Mouse (Mus musculus) thymus, adult 2 months (tissue): Measurements from ENCODE around the gene Slc22a18. TPM values are rescaled to one million over a fixed set of nuclear protein-coding genes. Genes with fewer than 3 reads are reported as not detected.

Experiments used
- DNase-seq: peaks from one replicate; pipeline ENCODE4 v3.0.0; 2021
- H3K27ac ChIP-seq: fragments of 200-500 bp; 2 replicates; pipeline ENCODE4 v1.5.1; 2012; ENCODE audit warnings: low read length, control low read depth; ENCODE audit not compliant: control insufficient read depth, insufficient read depth
- H3K27me3 ChIP-seq: fragments of 200-500 bp; 2 replicates; pipeline ENCODE4 v1.6.1; 2012; ENCODE audit warnings: mild to moderate bottlenecking, low read length, moderate library complexity, mixed read lengths; ENCODE audit not compliant: control insufficient read depth, insufficient read depth
- H3K36me3 ChIP-seq: fragments of 200-500 bp; 2 replicates; pipeline ENCODE4 v1.6.1; 2012; ENCODE audit warnings: mild to moderate bottlenecking, low read length, moderate library complexity; ENCODE audit not compliant: control insufficient read depth, insufficient read depth
- H3K4me1 ChIP-seq: fragments of 200-500 bp; replicated peaks from 2 replicates; pipeline ENCODE4 v1.6.1; 2012; ENCODE audit warnings: low read length; ENCODE audit not compliant: control insufficient read depth, insufficient read depth
- H3K4me3 ChIP-seq: fragments of 200-500 bp; 2 replicates; pipeline ENCODE4 v1.5.1; 2012; ENCODE audit warnings: mild to moderate bottlenecking, low read length, control low read depth, moderate library complexity; ENCODE audit not compliant: control insufficient read depth, insufficient read depth
- CTCF ChIP-seq: fragments of 200-500 bp; IDR thresholded peaks from 2 replicates; pipeline ENCODE4 v1.5.1; 2012; ENCODE audit warnings: mild to moderate bottlenecking, control low read depth, low read length, moderate library complexity, borderline replicate concordance; ENCODE audit not compliant: control insufficient read depth, poor library complexity, insufficient read depth; ENCODE audit errors: extremely low read depth
- POLR2A ChIP-seq: fragments of 200-500 bp; IDR thresholded peaks from 2 replicates; pipeline ENCODE4 v1.6.1; 2012; ENCODE audit warnings: mild to moderate bottlenecking, low read length, control low read depth, moderate library complexity; ENCODE audit not compliant: control insufficient read depth, poor library complexity, insufficient read depth; ENCODE audit errors: extremely low read depth
- WGBS: fragments of 180-500 bp; shearing (Covaris S2); methylation state at CpG from one replicate; pipeline ENCODE4 v1.1.7; 2018; 5-methylcytosine and 5-hydroxymethylcytosine counted together
- polyA plus RNA-seq: library from polyadenylated mRNA; depleted of rRNA; stranded (reverse); fragments of >200 nt; gene quantifications from 2 replicates; pipeline ENCODE4 v1.2.3, GENCODE M21; 2012; rRNA removed

Slc22a18 gene
- polyA plus RNA-seq: 6.1 and 8.0 TPM in 2 replicates

DNA sequence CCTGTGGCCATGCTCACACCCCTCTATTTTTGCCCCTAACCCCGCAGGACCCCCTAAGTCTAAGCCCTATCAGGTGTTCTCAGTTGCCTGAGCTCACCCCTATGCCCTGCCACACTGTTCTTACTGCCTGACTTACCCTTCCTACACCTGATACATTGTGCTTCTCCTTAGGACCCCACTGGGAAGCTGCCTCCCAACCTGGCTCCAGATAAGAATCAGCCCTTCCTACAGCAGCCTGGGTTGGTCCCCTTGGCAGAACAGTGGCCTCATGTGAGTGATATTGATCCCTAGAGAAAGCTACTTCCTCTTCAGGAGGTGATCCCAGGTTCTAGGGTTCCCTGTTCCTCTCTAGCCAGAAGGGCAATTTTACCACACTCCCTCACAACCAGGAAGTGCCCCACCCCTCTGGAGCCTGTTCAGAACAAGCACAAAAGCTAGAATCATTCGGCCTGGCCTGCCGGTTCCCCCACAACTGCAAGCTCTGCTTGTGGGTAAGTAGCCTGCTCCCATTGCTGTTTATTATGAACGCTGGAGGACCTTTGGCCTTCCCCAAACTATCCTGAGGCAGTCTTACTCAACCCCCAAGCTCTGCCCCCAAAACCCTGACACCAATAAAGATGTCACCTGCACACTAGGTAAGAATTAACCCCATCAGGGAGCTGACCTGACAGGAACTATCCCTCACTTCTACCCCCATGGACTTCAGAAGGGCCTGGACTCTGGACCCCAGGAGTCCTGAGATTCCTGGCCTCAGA, at the start of gene Slc22a18:
Gene Slc22a18 (plus strand): TSS at position 390 of the 755 bp plus-strand sequence.
- TF ChIP-seq CTCF (no peak), POLR2A (no peak)
- Histone ChIP-seq H3K4me3 (no peak within 1 kb of the TSS), H3K27me3 (no peaks in the 10 kb centered on the region), H3K27ac (no peak within 1 kb of the TSS), H3K36me3 (no peaks in the 10 kb centered on the region), H3K4me1 (no peaks in the 10 kb centered on the region)
- 18% methylated on average over 4 of the region's 4 CpGs for WGBS
- DNase-seq: no peak

DNA sequence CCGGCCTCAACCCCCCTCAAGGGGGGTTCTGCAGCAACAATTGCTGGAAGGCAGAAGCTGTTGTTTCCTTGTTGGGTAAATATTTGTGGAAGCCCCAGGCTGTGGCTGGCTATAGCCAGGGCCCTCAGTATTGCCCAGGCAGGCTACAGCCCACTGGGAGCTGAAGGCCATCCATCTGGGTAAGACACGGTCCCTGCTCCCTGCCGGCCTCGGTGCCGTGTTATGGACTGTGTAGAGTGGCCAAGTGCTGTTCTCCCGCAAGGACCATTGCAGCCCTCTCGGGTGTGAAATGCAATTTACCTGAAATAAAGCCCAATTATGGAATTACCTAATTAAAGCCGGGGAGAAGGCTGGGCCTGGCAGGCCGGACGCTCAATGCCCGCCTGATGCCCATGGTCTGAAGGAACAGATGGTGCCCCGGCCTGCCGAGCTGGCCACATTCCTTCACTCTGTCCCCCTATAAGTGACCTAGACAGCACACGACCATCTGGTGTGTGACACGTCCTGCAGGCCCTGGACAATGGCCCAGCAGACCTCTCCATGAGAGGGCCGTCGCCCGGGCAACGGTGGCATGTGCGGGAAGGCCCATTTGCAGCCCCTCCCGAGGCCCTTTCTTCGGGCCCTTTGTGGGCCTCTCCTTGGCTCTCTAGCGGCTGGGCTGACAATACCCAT, 45.3 kb upstream of the Slc22a18 start:
- H3K4me1 ChIP-seq: no peaks in the 10 kb centered on the region
- 91% methylated on average over 23 of the region's 23 CpGs for WGBS
- TF ChIP-seq CTCF (no peak), POLR2A (no peak)
- no peak overlapping the region for H3K4me3 ChIP-seq
- no peak overlapping the region for H3K27ac ChIP-seq
- no peak for DNase-seq
- no peaks in the 10 kb centered on the region for H3K36me3 ChIP-seq
- no peaks in the 10 kb centered on the region for H3K27me3 ChIP-seq

DNA sequence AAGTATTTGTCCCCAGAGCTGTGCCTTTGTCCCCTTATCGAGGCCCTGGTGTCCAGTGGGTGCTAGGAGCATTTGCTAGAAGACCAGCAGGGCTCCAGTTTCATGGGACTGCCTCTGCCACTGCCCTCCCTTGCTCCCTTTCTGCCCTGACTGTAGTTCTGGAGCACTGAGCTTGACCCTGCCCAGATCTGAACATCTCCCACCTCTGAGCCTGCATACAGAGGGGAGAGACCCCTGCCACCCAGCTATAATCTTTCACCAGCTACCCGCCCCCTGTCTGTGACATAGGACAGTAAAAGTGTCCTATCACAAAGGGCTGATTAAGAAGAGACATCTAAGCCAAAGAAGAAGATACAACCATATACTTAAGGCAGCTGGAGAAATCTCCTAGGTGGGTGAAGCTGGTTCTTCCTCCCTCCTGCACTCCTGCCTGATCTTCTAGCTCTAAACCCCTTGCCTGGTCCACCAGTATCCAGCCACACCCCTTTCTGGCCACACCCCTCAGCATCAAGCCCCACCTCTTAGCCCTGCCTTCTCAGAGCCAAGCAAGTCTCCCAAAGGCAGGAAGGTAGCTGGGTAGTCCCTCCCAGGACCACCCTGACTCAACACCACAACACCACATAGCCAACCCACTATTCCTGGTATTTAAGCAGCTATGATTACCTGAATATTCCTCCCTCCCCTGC, 44.6 kb upstream of the Slc22a18 start:
- no peak overlapping the region for H3K27ac ChIP-seq
- H3K27me3 ChIP-seq: no peaks in the 10 kb centered on the region
- 82% methylated on average over 2 of the region's 2 CpGs for WGBS
- TF ChIP-seq POLR2A (no peak), CTCF (no peak)
- H3K4me1 ChIP-seq: no peaks in the 10 kb centered on the region
- DNase-seq: no peak
- H3K36me3 ChIP-seq: no peaks in the 10 kb centered on the region
- H3K4me3 ChIP-seq: no peak overlapping the region

DNA sequence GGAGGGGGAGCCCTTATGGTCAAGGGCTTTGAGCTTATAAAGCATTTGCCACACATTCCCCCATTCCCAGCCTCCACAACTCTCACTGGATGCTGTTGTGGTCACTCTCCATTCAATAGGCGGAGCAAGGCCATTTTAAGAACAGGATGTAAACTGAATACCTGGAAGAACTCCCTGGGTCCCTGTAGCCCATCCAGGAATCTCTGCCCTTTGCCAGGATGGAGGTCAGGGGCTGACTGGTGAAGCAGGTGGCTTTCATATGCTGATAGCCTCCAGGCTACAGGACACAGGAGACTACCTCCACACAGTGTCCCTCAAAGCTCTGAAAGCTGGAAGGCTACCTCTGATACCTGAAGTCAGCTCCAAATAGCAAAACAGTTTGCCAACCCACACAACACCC, 40.9 kb upstream of the Slc22a18 start:
- no peak for DNase-seq
- H3K27me3 ChIP-seq: peaks cover 1% of the 10 kb centered on the region; the same call in 1 of the 2 replicates
- H3K27ac ChIP-seq: no peak overlapping the region
- TF ChIP-seq POLR2A (no peak), CTCF (no peak)
- no peaks in the 10 kb centered on the region for H3K4me1 ChIP-seq
- 97% methylated on average over 1 of the region's 1 CpGs for WGBS
- H3K4me3 ChIP-seq: no peak overlapping the region
- H3K36me3 ChIP-seq: no peaks in the 10 kb centered on the region

DNA sequence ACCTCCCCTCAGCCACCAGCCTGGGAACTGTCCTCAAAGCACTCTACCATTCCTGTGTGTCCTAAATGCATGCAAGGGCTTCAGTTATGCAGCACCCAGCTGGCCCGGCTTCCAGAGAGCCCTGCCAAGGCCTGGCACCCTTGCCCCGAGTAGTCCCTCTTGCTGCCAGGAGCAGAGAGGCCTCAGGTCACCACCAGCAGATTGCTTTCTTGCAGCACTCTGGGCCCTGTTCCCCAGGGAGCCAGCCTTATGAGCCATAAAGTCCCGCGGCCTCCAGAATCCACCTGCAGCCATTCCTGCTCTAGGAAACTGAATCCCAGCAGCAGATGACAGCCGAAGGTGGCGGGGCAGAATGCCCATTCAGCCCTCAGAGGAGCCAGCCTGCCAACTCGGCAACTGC, 40.2 kb upstream of the Slc22a18 start:
- Histone ChIP-seq H3K27me3 (peaks cover 4% of the 10 kb centered on the region; the same call in 1 of the 2 replicates), H3K27ac (no peak overlapping the region), H3K4me3 (no peak overlapping the region), H3K4me1 (no peaks in the 10 kb centered on the region), H3K36me3 (no peaks in the 10 kb centered on the region)
- WGBS: 96% methylated on average over 7 of the region's 7 CpGs
- no peak for DNase-seq
- no peak for TF ChIP-seq CTCF
- no peak for TF ChIP-seq POLR2A

DNA sequence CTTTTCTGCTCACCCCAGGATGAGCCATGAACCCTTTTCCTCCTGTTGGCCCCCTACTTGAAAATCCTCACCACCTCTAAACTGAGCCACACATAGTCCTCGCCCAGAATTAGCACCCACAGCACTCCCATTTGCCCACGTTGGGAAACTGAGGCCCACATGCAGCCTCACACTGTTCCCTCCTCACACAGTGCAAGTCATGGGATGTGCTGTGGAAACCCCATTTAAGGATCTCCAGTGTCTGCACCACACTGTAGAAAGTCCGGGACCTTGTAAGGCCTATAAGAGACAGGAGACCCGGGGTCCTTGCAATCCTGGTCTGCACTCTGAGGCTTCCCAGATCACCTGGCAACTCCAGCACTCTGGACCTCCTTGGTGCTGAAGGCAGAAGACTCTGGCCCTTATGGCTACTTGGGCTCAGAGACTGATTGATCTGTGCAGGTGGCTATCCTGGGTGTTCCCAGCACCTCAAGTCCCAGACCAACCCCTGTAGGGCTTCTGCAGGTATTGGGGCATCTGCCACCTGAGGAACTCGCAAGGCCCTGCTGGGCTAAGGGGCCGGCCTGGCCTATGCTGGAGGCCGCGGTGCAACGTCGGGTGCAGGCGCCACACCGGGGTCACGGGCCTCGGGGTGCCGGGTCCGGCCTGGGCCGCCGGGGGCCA, 36.2 kb upstream of the Slc22a18 start:
- TF ChIP-seq POLR2A (no peak), CTCF (no peak)
- WGBS: 54% methylated on average over 18 of the region's 18 CpGs
- H3K27me3 ChIP-seq: peaks cover 4% of the 10 kb centered on the region; the same call in 1 of the 2 replicates
- H3K27ac ChIP-seq: no peak overlapping the region
- DNase-seq: no peak
- H3K4me1 ChIP-seq: no peaks in the 10 kb centered on the region
- H3K36me3 ChIP-seq: no peaks in the 10 kb centered on the region
- no peak overlapping the region for H3K4me3 ChIP-seq
